Mouse (Mus musculus): ENCODE data around the gene Spef1. TPM values are rescaled to one million over a fixed set of nuclear protein-coding genes. Genes with fewer than 3 reads are reported as not detected.

Gene Spef1
- total and polyA plus RNA-seq, 2 experiments from 2014 or later, result 10.2 to 19.3 TPM

GRCm38 (mm10) chr2:131146193-131147042 is 40.7 kb downstream of the Spef1 start:
- no peak for ATAC-seq (ENCODE audit: low FRiP score)
- Histone ChIP-seq H3K4me3 (ENCODE audit: low read depth, low read length) (no peak overlapping the region), H3K36me3 (ENCODE audit: insufficient read depth, low read length) (peaks cover 59% of the 10 kb centered on the region), H3K4me2 (ENCODE audit: low read depth, low read length, poor library complexity, severe bottlenecking) (no peak overlapping the region), H3K4me1 (ENCODE audit: insufficient read depth, low read length) (no peaks in the 10 kb centered on the region), H3K9me3 (ENCODE audit: low read length) (no peaks in the 10 kb centered on the region), H3K27me3 (ENCODE audit: insufficient read depth, low read length) (no peaks in the 10 kb centered on the region), H3K9ac (replicated peaks; ENCODE audit: low read length, poor library complexity, severe bottlenecking) (no peak overlapping the region), H3K27ac (ENCODE audit: low read depth, low read length) (no peak overlapping the region)
- no peak for TF ChIP-seq CTCF (IDR thresholded peaks at IDR 0.05)
- 91% methylated on average over 21 of the region's 21 CpGs for WGBS
- DNase-seq (ENCODE audit: low spot score), result no peak

- no peak overlapping the region for H3K27ac ChIP-seq (ENCODE audit: low read depth, low read length)
- no peak overlapping the region for H3K4me2 ChIP-seq (ENCODE audit: low read depth, low read length, poor library complexity, severe bottlenecking)
- DNase-seq (ENCODE audit: low spot score), result no peak
- H3K9ac ChIP-seq (replicated peaks; ENCODE audit: low read length, poor library complexity, severe bottlenecking), result no peak overlapping the region
- peaks cover 51% of the 10 kb centered on the region for H3K36me3 ChIP-seq (ENCODE audit: insufficient read depth, low read length)
- no peak for ATAC-seq (ENCODE audit: low FRiP score)
- no peaks in the 10 kb centered on the region for H3K4me1 ChIP-seq (ENCODE audit: insufficient read depth, low read length)
- WGBS, result 90% methylated on average over 2 of the region's 2 CpGs
- TF ChIP-seq CTCF (IDR thresholded peaks at IDR 0.05), result no peak
- no peaks in the 10 kb centered on the region for H3K9me3 ChIP-seq (ENCODE audit: low read length)
- no peak overlapping the region for H3K4me3 ChIP-seq (ENCODE audit: low read depth, low read length)
- H3K27me3 ChIP-seq (ENCODE audit: insufficient read depth, low read length), result no peaks in the 10 kb centered on the region
Observed at GRCm38 (mm10) chr2:131145536-131145935, 41.5 kb downstream of the Spef1 start.

- H3K9ac ChIP-seq (replicated peaks; ENCODE audit: low read length, poor library complexity, severe bottlenecking), result no peak overlapping the region
- no peaks in the 10 kb centered on the region for H3K9me3 ChIP-seq (ENCODE audit: low read length)
- ATAC-seq (ENCODE audit: low FRiP score) (no peak), DNase-seq (ENCODE audit: low spot score) (no peak)
- no peak overlapping the region for H3K4me3 ChIP-seq (ENCODE audit: low read depth, low read length)
- no peaks in the 10 kb centered on the region for H3K4me1 ChIP-seq (ENCODE audit: insufficient read depth, low read length)
- TF ChIP-seq CTCF (IDR thresholded peaks at IDR 0.05), result no peak
- no peak overlapping the region for H3K27ac ChIP-seq (ENCODE audit: low read depth, low read length)
- H3K36me3 ChIP-seq (ENCODE audit: insufficient read depth, low read length), result peaks cover 51% of the 10 kb centered on the region
- H3K4me2 ChIP-seq (ENCODE audit: low read depth, low read length, poor library complexity, severe bottlenecking), result no peak overlapping the region
- WGBS, result 80% methylated on average over 13 of the region's 13 CpGs
- H3K27me3 ChIP-seq (ENCODE audit: insufficient read depth, low read length), result no peaks in the 10 kb centered on the region
Observed at GRCm38 (mm10) chr2:131145121-131145520, 42.0 kb downstream of the Spef1 start.

- H3K9ac ChIP-seq (replicated peaks; ENCODE audit: low read length, poor library complexity, severe bottlenecking), result no peak overlapping the region
- H3K27ac ChIP-seq (ENCODE audit: low read depth, low read length), result no peak overlapping the region
- no peaks in the 10 kb centered on the region for H3K9me3 ChIP-seq (ENCODE audit: low read length)
- no peak for ATAC-seq (ENCODE audit: low FRiP score)
- DNase-seq (ENCODE audit: low spot score), result no peak
- no peak overlapping the region for H3K4me3 ChIP-seq (ENCODE audit: low read depth, low read length)
- 68% methylated on average over 22 of the region's 22 CpGs for WGBS
- TF ChIP-seq CTCF (IDR thresholded peaks at IDR 0.05), result no peak
- no peaks in the 10 kb centered on the region for H3K27me3 ChIP-seq (ENCODE audit: insufficient read depth, low read length)
- H3K4me2 ChIP-seq (ENCODE audit: low read depth, low read length, poor library complexity, severe bottlenecking), result no peak overlapping the region
- peaks cover 38% of the 10 kb centered on the region for H3K36me3 ChIP-seq (ENCODE audit: insufficient read depth, low read length)
- no peaks in the 10 kb centered on the region for H3K4me1 ChIP-seq (ENCODE audit: insufficient read depth, low read length)
Observed at GRCm38 (mm10) chr2:131143007-131143780, 43.9 kb downstream of the Spef1 start.

GRCm38 (mm10) chr2:131142592-131142991 is 44.5 kb downstream of the Spef1 start:
- peak; percentile 63 for TF ChIP-seq CTCF (IDR thresholded peaks at IDR 0.05)
- H3K27ac ChIP-seq (ENCODE audit: low read depth, low read length), result no peak overlapping the region
- peak; percentile 42 for DNase-seq (ENCODE audit: low spot score)
- no peak overlapping the region for H3K4me2 ChIP-seq (ENCODE audit: low read depth, low read length, poor library complexity, severe bottlenecking)
- WGBS, result 32% methylated on average over 18 of the region's 18 CpGs
- H3K4me1 ChIP-seq (ENCODE audit: insufficient read depth, low read length), result no peaks in the 10 kb centered on the region
- H3K27me3 ChIP-seq (ENCODE audit: insufficient read depth, low read length), result no peaks in the 10 kb centered on the region
- H3K4me3 ChIP-seq (ENCODE audit: low read depth, low read length), result no peak overlapping the region
- ATAC-seq (ENCODE audit: low FRiP score), result peak; percentile 15; the same call in 1 of the 2 replicates
- peaks cover 32% of the 10 kb centered on the region for H3K36me3 ChIP-seq (ENCODE audit: insufficient read depth, low read length)
- no peaks in the 10 kb centered on the region for H3K9me3 ChIP-seq (ENCODE audit: low read length)
- no peak overlapping the region for H3K9ac ChIP-seq (replicated peaks; ENCODE audit: low read length, poor library complexity, severe bottlenecking)
